Mouse (Mus musculus): Measurements from ENCODE around the gene Alkbh2. TPM values are rescaled to one million over a fixed set of nuclear protein-coding genes. Genes with fewer than 3 reads are reported as not detected.

Gene Alkbh2
- polyA plus RNA-seq, 1 experiment from 2014 or later: 11.8 TPM

- no peaks in the 10 kb centered on the region for H3K36me3 ChIP-seq
- WGBS: 66% methylated on average over 6 of the region's 6 CpGs
- no peak for ATAC-seq (replicated peaks; ENCODE audit: low FRiP score)
Measured at GRCm38 (mm10) chr5:114161424-114161823, 33.4 kb upstream of the Alkbh2 start.

GRCm38 (mm10) chr5:114157236-114157635 is 29.2 kb upstream of the Alkbh2 start:
- no peak overlapping the region for H3K4me2 ChIP-seq
- H3K4me3 ChIP-seq (replicated peaks): no peak overlapping the region
- H3K27ac ChIP-seq: no peak overlapping the region
- no peak for ATAC-seq (replicated peaks; ENCODE audit: low FRiP score)
- WGBS: 54% methylated on average over 7 of the region's 7 CpGs
- H3K9me3 ChIP-seq (replicated peaks): no peaks in the 10 kb centered on the region
- peaks cover 14% of the 10 kb centered on the region for H3K4me1 ChIP-seq
- no peaks in the 10 kb centered on the region for H3K27me3 ChIP-seq
- no peak overlapping the region for H3K9ac ChIP-seq
- no peaks in the 10 kb centered on the region for H3K36me3 ChIP-seq

More at GRCm38 (mm10) chr5:114161424-114161823, 33.4 kb upstream of the Alkbh2 start:
- no peak overlapping the region for H3K27ac ChIP-seq
- no peaks in the 10 kb centered on the region for H3K9me3 ChIP-seq (replicated peaks)
- H3K4me2 ChIP-seq: no peak overlapping the region
- H3K27me3 ChIP-seq: 0 out of 2 replicates have a peak, but pooled peaks cover 3% of the 10 kb centered on the region
- no peaks in the 10 kb centered on the region for H3K4me1 ChIP-seq
- no peak overlapping the region for H3K9ac ChIP-seq
- no peak overlapping the region for H3K4me3 ChIP-seq (replicated peaks)

GRCm38 (mm10) chr5:114155168-114155933 is 27.3 kb upstream of the Alkbh2 start:
- WGBS: 56% methylated on average over 9 of the region's 9 CpGs
- Histone ChIP-seq H3K4me1 (peaks cover 18% of the 10 kb centered on the region), H3K4me3 (replicated peaks) (no peak overlapping the region), H3K9me3 (replicated peaks) (no peaks in the 10 kb centered on the region), H3K36me3 (no peaks in the 10 kb centered on the region), H3K4me2 (no peak overlapping the region), H3K9ac (no peak overlapping the region), H3K27me3 (no peaks in the 10 kb centered on the region), H3K27ac (no peak overlapping the region)
- ATAC-seq (replicated peaks; ENCODE audit: low FRiP score): no peak

GRCm38 (mm10) chr5:114154765-114155164 is 26.7 kb upstream of the Alkbh2 start:
- ATAC-seq (replicated peaks; ENCODE audit: low FRiP score): no peak
- no peak overlapping the region for H3K27ac ChIP-seq

GRCm38 (mm10) chr5:114153490-114153889 is 25.5 kb upstream of the Alkbh2 start:
- ATAC-seq (replicated peaks; ENCODE audit: low FRiP score): no peak
- no peaks in the 10 kb centered on the region for H3K9me3 ChIP-seq (replicated peaks)

More at GRCm38 (mm10) chr5:114154765-114155164, 26.7 kb upstream of the Alkbh2 start:
- 76% methylated on average over 5 of the region's 5 CpGs for WGBS
- H3K9ac ChIP-seq: no peak overlapping the region
- no peaks in the 10 kb centered on the region for H3K9me3 ChIP-seq (replicated peaks)
- H3K4me3 ChIP-seq (replicated peaks): no peak overlapping the region
- no peaks in the 10 kb centered on the region for H3K27me3 ChIP-seq
- no peaks in the 10 kb centered on the region for H3K36me3 ChIP-seq
- no peak overlapping the region for H3K4me2 ChIP-seq
- H3K4me1 ChIP-seq: peaks cover 18% of the 10 kb centered on the region

GRCm38 (mm10) chr5:114152359-114153092 is 24.5 kb upstream of the Alkbh2 start:
- Histone ChIP-seq H3K4me2 (no peak overlapping the region), H3K36me3 (no peaks in the 10 kb centered on the region), H3K9me3 (replicated peaks) (no peaks in the 10 kb centered on the region), H3K27ac (no peak overlapping the region), H3K27me3 (no peaks in the 10 kb centered on the region), H3K9ac (no peak overlapping the region), H3K4me3 (replicated peaks) (no peak overlapping the region), H3K4me1 (peaks cover 18% of the 10 kb centered on the region)
- ATAC-seq (replicated peaks; ENCODE audit: low FRiP score): no peak
- 84% methylated on average over 12 of the region's 12 CpGs for WGBS

More at GRCm38 (mm10) chr5:114153490-114153889, 25.5 kb upstream of the Alkbh2 start:
- Histone ChIP-seq H3K4me3 (replicated peaks) (peak overlapping the region; percentile 40), H3K27ac (no peak overlapping the region), H3K4me2 (peak overlapping the region; percentile 51), H3K9ac (no peak overlapping the region), H3K36me3 (no peaks in the 10 kb centered on the region), H3K4me1 (peaks cover 18% of the 10 kb centered on the region), H3K27me3 (no peaks in the 10 kb centered on the region)
- WGBS: 6% methylated on average over 12 of the region's 12 CpGs

GRCm38 (mm10) chr5:114147043-114147972 is 19.3 kb upstream of the Alkbh2 start:
- no peak overlapping the region for H3K9ac ChIP-seq
- 79% methylated on average over 14 of the region's 14 CpGs for WGBS
- no peak for ATAC-seq (replicated peaks; ENCODE audit: low FRiP score)
- no peak overlapping the region for H3K27ac ChIP-seq
- H3K36me3 ChIP-seq: no peaks in the 10 kb centered on the region
- H3K9me3 ChIP-seq (replicated peaks): no peaks in the 10 kb centered on the region
- peaks cover 21% of the 10 kb centered on the region for H3K4me1 ChIP-seq
- no peak overlapping the region for H3K4me3 ChIP-seq (replicated peaks)
- H3K27me3 ChIP-seq: no peaks in the 10 kb centered on the region
- no peak overlapping the region for H3K4me2 ChIP-seq

- peak within 1 kb of the TSS; percentile 27; the same call in 1 of the 2 replicates for H3K27ac ChIP-seq
- H3K9ac ChIP-seq: no peak within 1 kb of the TSS
Measured at GRCm38 (mm10) chr5:114146028-114146888, 18.2 kb upstream of the Alkbh2 start, which contains the start of gene Acacb. TSS of gene Acacb (plus strand) at chr5:114146535.

GRCm38 (mm10) chr5:114139175-114139574 is 11.2 kb upstream of the Alkbh2 start:
- Histone ChIP-seq H3K4me1 (peaks cover 33% of the 10 kb centered on the region), H3K27ac (peak overlapping the region; percentile 78), H3K4me3 (replicated peaks) (no peak overlapping the region), H3K27me3 (no peaks in the 10 kb centered on the region), H3K4me2 (peak overlapping the region; percentile 33; the same call in 1 of the 2 replicates), H3K36me3 (peaks cover 27% of the 10 kb centered on the region), H3K9me3 (replicated peaks) (no peaks in the 10 kb centered on the region), H3K9ac (no peak overlapping the region)
- peak; percentile 66 for ATAC-seq (replicated peaks; ENCODE audit: low FRiP score)
- 34% methylated on average over 9 of the region's 9 CpGs for WGBS

More at GRCm38 (mm10) chr5:114146028-114146888, 18.2 kb upstream of the Alkbh2 start, which contains the start of gene Acacb:
- Histone ChIP-seq H3K4me2 (no peak within 1 kb of the TSS), H3K36me3 (no peaks in the 10 kb centered on the region), H3K9me3 (replicated peaks) (no peaks in the 10 kb centered on the region), H3K4me3 (replicated peaks) (no peak within 1 kb of the TSS), H3K4me1 (peaks cover 17% of the 10 kb centered on the region), H3K27me3 (no peaks in the 10 kb centered on the region)
- no peak for ATAC-seq (replicated peaks; ENCODE audit: low FRiP score)
- WGBS: 37% methylated on average over 19 of the region's 19 CpGs

- WGBS: 57% methylated on average over 21 of the region's 21 CpGs
- no peak for ATAC-seq (replicated peaks; ENCODE audit: low FRiP score)
- Histone ChIP-seq H3K4me3 (replicated peaks) (no peak overlapping the region), H3K4me1 (peaks cover 38% of the 10 kb centered on the region), H3K9me3 (replicated peaks) (no peaks in the 10 kb centered on the region), H3K27ac (peak overlapping the region; percentile 78), H3K4me2 (peak overlapping the region; percentile 33), H3K9ac (no peak overlapping the region), H3K27me3 (no peaks in the 10 kb centered on the region), H3K36me3 (peaks cover 27% of the 10 kb centered on the region)
Measured at GRCm38 (mm10) chr5:114138277-114139164, 10.5 kb upstream of the Alkbh2 start.
